In genomic region chr16:65560996-65561962, GRCm38 (mm10) we compare ENCODE assay signal across 8 mouse cellular contexts. TPM values are rescaled to one million over a fixed set of nuclear protein-coding genes. Genes with fewer than 3 reads are reported as not detected.
DNase-seq lines count a peak whose midpoint lies in the region; ATAC-seq and TF ChIP-seq lines count a peak whose summit lies in the region.

No protein-coding gene starts in this region.

- H3K36me3 ChIP-seq in heart, embryonic 11.5 days (ENCODE audit: control insufficient read depth, insufficient read depth, low read length), result no peaks in the 10 kb centered on the region
- H3K36me3 ChIP-seq in kidney, adult 2 months (ENCODE audit: control insufficient read depth, insufficient read depth, low read length), result no peaks in the 10 kb centered on the region

- H3K4me2 ChIP-seq in heart, embryonic 11.5 days, result peak overlapping the region; percentile 86

- no peaks in the 10 kb centered on the region for H3K9me3 ChIP-seq in heart, embryonic 11.5 days (replicated peaks; ENCODE audit: control insufficient read depth, low read length)

- no peaks in the 10 kb centered on the region for H3K4me1 ChIP-seq in heart, embryonic 11.5 days (ENCODE audit: control insufficient read depth, insufficient read depth, low read length)
- 0 out of 2 replicates have a peak, but pooled peaks cover 6% of the 10 kb centered on the region for H3K4me1 ChIP-seq in embryonic fibroblast, embryonic 13.5 days (ENCODE audit: control insufficient read depth, insufficient read depth, low read length)
- peaks cover 11% of the 10 kb centered on the region for H3K4me1 ChIP-seq in kidney, adult 2 months (ENCODE audit: control insufficient read depth, insufficient read depth, low read length)

- H3K4me3 ChIP-seq in heart, embryonic 11.5 days (ENCODE audit: low read depth, low read length), result peak overlapping the region; percentile 97
- H3K4me3 ChIP-seq in embryonic fibroblast, embryonic 13.5 days (ENCODE audit: insufficient read depth, low read length), result peak overlapping the region; percentile 60
- peak overlapping the region; percentile 69 for H3K4me3 ChIP-seq in kidney, adult 2 months (ENCODE audit: insufficient read depth, low read depth, low read length)

- H3K27ac ChIP-seq in heart, embryonic 11.5 days (ENCODE audit: low read depth, low read length), result no peak overlapping the region
- no peak overlapping the region for H3K27ac ChIP-seq in embryonic fibroblast, embryonic 13.5 days (ENCODE audit: insufficient read depth, low read length)
- H3K27ac ChIP-seq in kidney, adult 2 months (ENCODE audit: insufficient read depth, low read depth, low read length), result no peak overlapping the region

- TF ChIP-seq POLR2A in embryonic fibroblast, embryonic 13.5 days (IDR thresholded peaks at IDR 0.05; ENCODE audit: low read depth, low read length), result no peak
- TF ChIP-seq POLR2A in kidney, adult 2 months (IDR thresholded peaks at IDR 0.05; ENCODE audit: low read depth, low read length), result no peak

- no peaks in the 10 kb centered on the region for H3K27me3 ChIP-seq in heart, embryonic 11.5 days (ENCODE audit: control insufficient read depth, insufficient read depth, low read length)
- no peaks in the 10 kb centered on the region for H3K27me3 ChIP-seq in kidney, adult 2 months (replicated peaks; ENCODE audit: control insufficient read depth, insufficient read depth, low read length)

- ATAC-seq in heart, embryonic 11.5 days (replicated peaks; ENCODE audit: insufficient number of reproducible peaks, low FRiP score, low TSS enrichment), result no peak
- peak; percentile 67 for ATAC-seq in megakaryocyte-erythroid progenitor cell, adult 5-6 weeks (replicated peaks; ENCODE audit: low FRiP score, low TSS enrichment, poor library complexity, severe bottlenecking)

- 18% methylated on average over 8 of the region's 8 CpGs for WGBS in heart, embryonic 11.5 days (ENCODE audit: insufficient replicate concordance)
- 0% methylated on average over 8 of the region's 8 CpGs for WGBS in kidney, adult 2 months

- DNase-seq in heart, postnatal 4 days, result no peak
- DNase-seq in ES-CJ7 (ENCODE audit: low read depth, low spot score), result peak; percentile 4
- peak; percentile 66 for DNase-seq in kidney, adult 2 months
- no peak for DNase-seq in adrenal gland, postnatal 14 days
- DNase-seq in MN1 (ENCODE audit: low spot score), result no peak

- peak overlapping the region; percentile 92 for H3K9ac ChIP-seq in heart, embryonic 11.5 days (ENCODE audit: low read depth, low read length)

- no peak for TF ChIP-seq CTCF in embryonic fibroblast, embryonic 13.5 days (IDR thresholded peaks at IDR 0.05; ENCODE audit: borderline replicate concordance, insufficient read depth, low read length)
- no peak for TF ChIP-seq CTCF in kidney, adult 2 months (conservative IDR thresholded peaks at IDR 0.05; ENCODE audit: insufficient read depth, insufficient read length, low read depth, low read length)

RNA-seq across cellular contexts. Expression of gene Chmp2b, which starts 1.2 kb away (rescaled TPM):
- polyA plus RNA-seq in heart, embryonic 11.5 days (2014; fragmentation: Nextera tagmentation; extraction: Ambion mirVana), result 43.2 and 51.7 TPM in 2 replicates
- 10 to 100 TPM; 46.6 to 48.4 TPM for total RNA-seq in heart, postnatal 4 days (2021)
- polyA plus RNA-seq in embryonic fibroblast, embryonic 13.5 days (2011; ENCODE audit: insufficient read length, low read depth, missing spikeins), result 68.0 and 82.2 TPM in 2 replicates
- 14.9 and 16.0 TPM in 2 replicates for polyA plus RNA-seq in kidney, adult 2 months (2012; rRNA removed)
- total RNA-seq in megakaryocyte-erythroid progenitor cell, adult 5-6 weeks (2014; fragmentation: Nextera tagmentation), result 19.3 and 29.3 TPM in 2 replicates
- total RNA-seq in megakaryocyte-erythroid progenitor cell, adult 5-6 weeks (2017), result 25.0 and 35.6 TPM in 2 replicates
- 50.3 and 61.0 TPM in 2 replicates for total RNA-seq in adrenal gland, postnatal 14 days (2021)

RNA-seq across cellular contexts. Expression of gene Pou1f1, which starts 41.0 kb away (rescaled TPM):
- polyA plus RNA-seq in heart, embryonic 11.5 days (2014; fragmentation: Nextera tagmentation; extraction: Ambion mirVana), result not detected in 2 replicates
- not detected for total RNA-seq in heart, postnatal 4 days (2021)
- polyA plus RNA-seq in embryonic fibroblast, embryonic 13.5 days (2011; ENCODE audit: insufficient read length, low read depth, missing spikeins), result not detected in 2 replicates
- polyA plus RNA-seq in kidney, adult 2 months (2012; rRNA removed), result not detected in 2 replicates
- total RNA-seq in megakaryocyte-erythroid progenitor cell, adult 5-6 weeks (2014; fragmentation: Nextera tagmentation), result not detected in 2 replicates
- total RNA-seq in megakaryocyte-erythroid progenitor cell, adult 5-6 weeks (2017), result not detected in 2 replicates
- not detected in 2 replicates for total RNA-seq in adrenal gland, postnatal 14 days (2021)

Comparison
In these comparisons a context has a peak if more than half of its experiments do, and no peak if none do; other contexts are left out.
1. DNase-seq: peak in ES-CJ7 (single experiment) and kidney, adult 2 months (single experiment); none in heart, postnatal 4 days (single experiment), adrenal gland, postnatal 14 days (single experiment) and MN1 (single experiment).
2. Peak in every context shown above with its lines, with median percentiles within 50 percentile points of each other: H3K4me3 ChIP-seq.